Mouse (Mus musculus): ENCODE results near the gene Ggcx.
"Not testable (repeated sequence)": the region's sequence is repeated elsewhere in the genome, so short reads cannot be mapped to it uniquely, and the experiment has no call there.

Ggcx gene

GRCm38 (mm10) chr6:72462550-72463257 is 48.6 kb downstream of the Ggcx start:
- not testable (repeated sequence) for DNase-seq (ENCODE audit: low spot score)

- no peak for DNase-seq (ENCODE audit: low spot score)
Measured at GRCm38 (mm10) chr6:72465361-72466157, 51.5 kb downstream of the Ggcx start.

GRCm38 (mm10) chr6:72466171-72466570 is 52.1 kb downstream of the Ggcx start:
- no peak for DNase-seq (ENCODE audit: low spot score)

- DNase-seq (ENCODE audit: low spot score), result peak; percentile 44
Measured at GRCm38 (mm10) chr6:72473264-72474041, 59.3 kb downstream of the Ggcx start.

GRCm38 (mm10) chr6:72475221-72475985 is 61.3 kb downstream of the Ggcx start:
- no peak for DNase-seq (ENCODE audit: low spot score)

GRCm38 (mm10) chr6:72476836-72477235 is 62.7 kb downstream of the Ggcx start:
- no peak for DNase-seq (ENCODE audit: low spot score)

- DNase-seq (ENCODE audit: low spot score), result no peak
Measured at GRCm38 (mm10) chr6:72477621-72478020, 63.5 kb downstream of the Ggcx start.

- not testable (repeated sequence) for DNase-seq (ENCODE audit: low spot score)
Measured at GRCm38 (mm10) chr6:72478691-72479090, 64.6 kb downstream of the Ggcx start.

GRCm38 (mm10) chr6:72479645-72480421 is 65.7 kb downstream of the Ggcx start:
- no peak for DNase-seq (ENCODE audit: low spot score)

GRCm38 (mm10) chr6:72480422-72480702 is 66.3 kb downstream of the Ggcx start:
- DNase-seq (ENCODE audit: low spot score), result no peak
